In the genomic region with DNA sequence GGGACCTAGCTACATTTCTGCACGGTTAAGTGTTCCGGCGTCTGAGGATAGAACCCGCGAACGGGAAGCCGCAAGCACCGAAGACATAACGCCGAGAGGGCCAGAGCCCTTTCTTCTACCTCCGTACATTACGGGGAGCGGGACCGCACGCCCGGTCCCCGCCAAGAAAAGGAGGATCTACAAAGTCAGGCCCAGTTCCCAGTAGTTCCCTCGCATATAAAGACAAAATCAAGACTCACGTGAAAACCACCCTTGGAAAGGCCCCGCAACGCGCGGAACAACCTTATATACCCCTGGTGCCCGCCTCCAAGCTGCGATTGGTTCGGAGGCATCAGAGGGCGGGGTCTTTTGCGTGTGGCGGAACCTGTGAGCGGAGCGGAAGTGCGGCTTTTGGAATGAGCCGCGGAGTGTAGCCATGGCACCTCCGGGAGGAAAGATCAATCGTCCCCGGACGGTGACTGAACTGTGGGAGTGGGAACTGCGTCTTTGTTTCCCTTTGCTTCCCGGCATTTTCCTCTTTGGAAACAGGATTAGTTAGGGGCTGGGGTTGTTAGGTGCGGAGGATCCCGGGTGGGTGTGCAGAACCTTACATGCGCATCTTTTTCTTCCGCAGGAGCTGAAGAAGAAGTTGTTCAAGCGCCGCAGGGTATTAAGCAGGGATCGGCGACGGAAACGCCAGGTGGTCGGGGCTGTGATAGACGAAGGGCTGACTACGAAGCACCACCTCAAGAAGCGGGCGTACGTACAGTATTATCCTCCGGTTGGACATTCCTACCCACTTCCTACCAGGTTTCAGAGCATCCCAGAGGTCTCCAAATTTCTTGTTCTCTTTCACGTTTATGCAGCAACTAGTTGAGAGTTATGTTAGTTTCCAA, we compare ENCODE assay signal across 7 mouse cellular contexts. TPM values are rescaled to one million over a fixed set of nuclear protein-coding genes. Genes with fewer than 3 reads are reported as not detected.
DNase-seq lines count a peak whose midpoint lies in the region; ATAC-seq lines count a peak whose summit lies in the region.

TSS of gene 1810009A15Rik (plus strand) at position 343 of the 875 bp plus-strand sequence.
TSS of gene Gm49416 (plus strand) at position 416 of the 875 bp plus-strand sequence.

- peak within 1 kb of the TSS; percentile 78 for H3K9ac ChIP-seq in intestine, embryonic 15.5 days

- H3K27me3 ChIP-seq in intestine, embryonic 15.5 days (replicated peaks) = no peaks in the 10 kb centered on the region
- H3K27me3 ChIP-seq in midbrain, embryonic 10.5 days (ENCODE audit: low read depth, poor library complexity, severe bottlenecking) = no peaks in the 10 kb centered on the region

- peak; percentile 95 for ATAC-seq in intestine, embryonic 15.5 days

- under 1% methylated on average over 58 of the region's 58 CpGs for WGBS in intestine, embryonic 15.5 days
- WGBS in midbrain, embryonic 10.5 days = under 1% methylated on average over 58 of the region's 58 CpGs

- peak within 1 kb of the TSS; percentile 69 for H3K4me3 ChIP-seq in intestine, embryonic 15.5 days (replicated peaks)
- H3K4me3 ChIP-seq in midbrain, embryonic 10.5 days = peak within 1 kb of the TSS; percentile 77

- H3K4me2 ChIP-seq in intestine, embryonic 15.5 days (replicated peaks) = peak within 1 kb of the TSS; percentile 57

- H3K36me3 ChIP-seq in intestine, embryonic 15.5 days = no peaks in the 10 kb centered on the region; the same call in 1 of the 2 replicates
- H3K36me3 ChIP-seq in midbrain, embryonic 10.5 days = peaks cover 21% of the 10 kb centered on the region

- intact Hi-C loops in left cerebral cortex, postnatal 25 days (cut with DNase I) = loop anchor here (5.0 kb wide), 1 partner anchor 46 kb away; no protein-coding TSS in a partner anchor

- peak within 1 kb of the TSS; percentile 84 for H3K27ac ChIP-seq in intestine, embryonic 15.5 days
- H3K27ac ChIP-seq in midbrain, embryonic 10.5 days (replicated peaks) = peak within 1 kb of the TSS; percentile 94

- peak; percentile 95 to 98 for DNase-seq in adrenal gland, adult (ENCODE audit: inconsistent age in 2 of 2, low spot score in 1 of 2)
- DNase-seq in embryo, embryonic 10.5 days (ENCODE audit: low spot score) = peak; percentile 99
- peak; percentile 93 for DNase-seq in gastrocnemius, postnatal 25 days
- peak; percentile 93 to 97 for DNase-seq in left cerebral cortex, postnatal 25 days (ENCODE audit: low spot score in 2 of 2)
- peak; percentile 97 for DNase-seq in midbrain, embryonic 10.5 days (ENCODE audit: low spot score)
- DNase-seq in right cerebral cortex, postnatal 4 days = peak; percentile 93

- H3K4me1 ChIP-seq in intestine, embryonic 15.5 days (replicated peaks) = peaks cover 12% of the 10 kb centered on the region
- peaks cover 35% of the 10 kb centered on the region for H3K4me1 ChIP-seq in midbrain, embryonic 10.5 days

- no peaks in the 10 kb centered on the region for H3K9me3 ChIP-seq in intestine, embryonic 15.5 days
- no peaks in the 10 kb centered on the region for H3K9me3 ChIP-seq in midbrain, embryonic 10.5 days (replicated peaks)

RNA-seq across cellular contexts. Expression of gene 1810009A15Rik, which starts in this region (rescaled TPM):
- total RNA-seq in gastrocnemius, postnatal 25 days (2021) = 10 to 100 TPM; 13.1 to 18.0 TPM
- 86.5 and 95.2 TPM in 2 replicates for polyA plus RNA-seq in intestine, embryonic 15.5 days (2015; fragmentation: Nextera tagmentation; extraction: Ambion mirVana)
- 10 to 100 TPM; 21.4 to 23.9 TPM for total RNA-seq in left cerebral cortex, postnatal 25 days (2021)
- 134 and 159 TPM in 2 replicates for polyA plus RNA-seq in midbrain, embryonic 10.5 days (2016; fragmentation: Nextera tagmentation; extraction: Ambion mirVana)

RNA-seq across cellular contexts. Expression of gene Gm49416, which starts in this region (rescaled TPM):
- total RNA-seq in gastrocnemius, postnatal 25 days (2021) = not detected
- polyA plus RNA-seq in intestine, embryonic 15.5 days (2015; fragmentation: Nextera tagmentation; extraction: Ambion mirVana) = not detected in 2 replicates
- 1 to 10 TPM; 2.4 to 3.3 TPM for total RNA-seq in left cerebral cortex, postnatal 25 days (2021)
- polyA plus RNA-seq in midbrain, embryonic 10.5 days (2016; fragmentation: Nextera tagmentation; extraction: Ambion mirVana) = 0.17 TPM in 1 of 2 replicates, not detected in the other

Comparison
In these comparisons a context has a peak if more than half of its experiments do, and no peak if none do; other contexts are left out.
1. Peak in every context shown above with its lines: DNase-seq, ATAC-seq, H3K4me3 ChIP-seq and H3K27ac ChIP-seq.